Mouse (Mus musculus) lung, adult 2 months (tissue): ENCODE measurements around the gene Als2cl.

Experiments used
- CTCF ChIP-seq: fragments of 200-500 bp; IDR thresholded peaks from 2 replicates; pipeline ENCODE4 v1.5.1; 2011; ENCODE audit warnings: mild to moderate bottlenecking, low read length, control low read depth; ENCODE audit not compliant: insufficient read depth
- POLR2A ChIP-seq: fragments of 200-500 bp; IDR thresholded peaks from 2 replicates; pipeline ENCODE4 v1.6.1; 2011; ENCODE audit warnings: low read depth, mild to moderate bottlenecking, control low read depth, low read length, borderline replicate concordance; ENCODE audit errors: extremely low read depth

GRCm38 (mm10) chr9:110840905-110841304 is 38.8 kb upstream of the Als2cl start:
- TF ChIP-seq CTCF, result no peak
- TF ChIP-seq POLR2A, result no peak
